Mouse (Mus musculus): ENCODE measurements around the gene Hmga2. TPM values are rescaled to one million over a fixed set of nuclear protein-coding genes. Genes with fewer than 3 reads are reported as not detected.

Hmga2 gene
- 2.4 TPM in 2 replicates for polyA plus RNA-seq (2012; rRNA removed)

DNA sequence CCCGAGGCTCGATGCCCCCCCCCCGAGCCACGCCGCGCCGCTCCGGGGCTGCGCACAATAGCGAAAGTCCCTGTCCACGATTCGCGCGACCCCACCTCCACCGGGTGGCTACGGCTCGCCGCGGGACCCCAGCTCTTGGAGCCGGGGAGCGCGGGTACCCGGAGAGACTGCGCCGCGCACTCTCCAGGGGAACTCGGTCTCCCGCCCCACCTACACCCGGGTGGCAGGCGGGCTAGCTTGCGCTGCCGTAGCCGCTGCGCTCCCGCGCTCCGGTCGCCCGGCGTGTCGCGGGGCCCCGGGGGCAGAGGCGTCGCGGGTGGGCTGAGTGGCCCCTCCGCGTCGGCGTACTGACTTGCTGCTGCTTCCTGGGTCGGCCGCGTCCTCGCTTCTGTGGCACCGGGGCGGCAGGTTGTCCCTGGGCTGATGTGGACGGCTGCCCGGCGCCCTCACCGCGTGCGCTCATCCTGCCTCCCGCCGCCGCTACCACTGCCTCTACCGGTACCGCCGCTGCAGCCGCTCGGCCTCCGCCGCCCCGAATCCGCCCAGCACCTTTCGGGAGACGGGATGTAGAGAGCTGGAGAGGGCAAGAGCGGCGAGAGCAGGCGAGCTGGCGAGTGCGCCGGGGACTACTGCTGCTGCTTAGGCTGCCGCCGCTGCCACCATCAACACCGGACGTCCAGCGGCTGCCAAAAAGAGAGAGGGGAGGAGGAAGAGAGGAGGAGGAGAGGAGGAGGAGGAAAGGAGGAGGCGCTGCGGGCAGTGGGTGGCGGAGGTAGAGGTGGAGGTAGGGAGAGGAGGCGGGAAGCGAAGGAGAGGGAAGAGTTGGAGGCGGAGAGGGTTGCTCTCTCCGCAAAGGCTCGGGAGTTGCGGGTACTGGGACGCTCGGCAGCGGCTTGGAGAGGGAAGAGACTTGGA is at the start of gene Hmga2:
Hmga2 (minus strand) TSS at position 869 of the 915 bp plus-strand sequence.

Other genes starting within 250 kb of the Hmga2 start
- gene Llph, start 249.4 kb downstream of the Hmga2 start, polyA plus RNA-seq (2012; rRNA removed), result 2.2 and 3.2 TPM in 2 replicates

All from ovary, adult 2 months (tissue).